Mouse (Mus musculus) frontal cortex, postnatal 14 days (tissue): ENCODE data around the gene Ppp2r2c.

Experiments used
- DNase-seq, 2 experiments: peaks; one replicate each; pipeline ENCODE4 v3.0.0; 2022; ENCODE audit warnings: low spot score in 2 of 2

Gene Ppp2r2c

GRCm38 (mm10) chr5:36868266-36869090 is at the start of gene Ppp2r2c:
Gene Ppp2r2c, plus strand, starts transcription at chr5:36868513.
- peak in 1 of 2 experiments; percentile 37 for DNase-seq

DNA sequence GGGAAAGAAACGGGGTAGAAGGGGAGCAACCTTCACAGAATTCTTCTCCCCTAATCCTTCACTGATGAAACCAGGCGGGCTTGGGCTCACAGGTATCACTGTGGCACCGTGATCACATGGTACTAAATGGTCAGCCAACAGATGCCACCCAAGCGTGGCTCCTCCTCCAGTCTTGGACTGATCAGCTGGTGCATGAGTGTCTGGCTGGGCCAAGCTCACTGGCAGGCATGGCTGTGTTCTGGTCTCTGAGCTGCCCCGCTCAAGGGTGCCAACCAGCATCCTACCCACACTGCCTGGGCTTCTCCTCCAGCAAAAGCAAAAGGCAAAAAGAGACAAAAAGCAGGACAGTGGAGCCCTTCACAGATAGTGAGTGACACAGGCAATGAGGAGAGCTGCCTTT is 48.6 kb upstream of the Ppp2r2c start:
- no peak for DNase-seq

DNA sequence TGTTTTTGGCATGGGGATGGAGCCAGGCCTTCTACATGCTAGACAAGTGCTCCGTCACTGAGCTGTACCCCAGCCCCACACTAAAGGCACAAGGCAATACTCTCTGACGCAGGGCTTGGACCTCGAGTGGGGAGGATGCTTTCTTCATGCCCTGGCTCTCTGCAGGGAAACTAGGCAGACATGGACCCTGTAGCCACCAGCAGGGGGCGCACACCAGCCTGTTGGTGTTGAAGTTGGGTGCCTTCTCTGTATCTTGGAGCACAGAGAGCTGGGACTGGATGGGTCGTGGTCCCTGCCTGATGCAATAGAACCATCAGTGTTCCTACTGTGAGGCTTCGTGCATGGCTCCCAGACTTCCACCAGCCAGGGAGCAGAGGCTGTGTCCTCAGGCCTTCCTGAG is 48.2 kb upstream of the Ppp2r2c start:
- peak in 1 of 2 experiments; percentile 52 for DNase-seq

DNA sequence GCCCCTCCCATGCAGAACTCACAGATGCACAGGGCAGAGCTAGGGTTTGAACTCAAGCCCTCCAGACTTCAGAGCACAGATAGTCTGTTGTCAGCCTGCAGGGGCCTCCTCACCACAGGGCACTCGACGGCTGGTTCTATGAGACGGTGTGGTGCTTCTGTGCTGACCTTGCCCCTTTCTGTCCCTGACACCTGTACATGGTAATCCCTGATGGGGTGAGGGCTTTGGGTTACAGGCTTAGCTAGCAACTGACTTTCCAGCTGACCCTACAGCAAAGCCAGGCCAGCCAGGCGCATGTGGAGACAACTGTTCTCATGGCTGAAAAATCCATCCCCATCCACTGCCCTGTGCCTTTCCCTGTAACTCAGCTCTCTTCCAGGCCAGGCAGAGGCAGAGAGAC is 45.4 kb upstream of the Ppp2r2c start:
- no peak for DNase-seq

DNA sequence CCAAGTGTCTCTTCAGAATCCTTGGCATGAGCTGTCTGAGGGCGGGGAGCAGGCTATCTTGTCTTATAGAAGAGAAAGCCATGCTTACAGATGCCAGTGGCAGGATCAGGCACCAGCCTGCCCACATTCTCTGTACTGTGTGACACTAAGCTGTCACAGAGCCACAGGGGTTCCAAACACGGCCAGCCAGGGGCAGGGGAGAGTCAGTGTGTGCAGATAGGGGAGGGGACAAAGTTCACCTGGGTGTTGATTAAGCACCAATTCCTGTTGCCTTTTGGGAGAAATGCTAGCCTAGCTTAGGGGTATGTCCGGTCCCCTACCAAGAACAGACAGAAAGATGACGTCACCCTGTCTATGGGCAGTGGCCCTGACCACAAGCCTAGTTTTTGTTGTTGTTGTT is 39.2 kb upstream of the Ppp2r2c start:
- no peak for DNase-seq

GRCm38 (mm10) chr5:36829913-36830879 is 38.1 kb upstream of the Ppp2r2c start, which contains the start of gene Man2b2:
Gene Man2b2, minus strand, starts transcription at chr5:36830653.
- peak; percentile 76 to 82 for DNase-seq

DNA sequence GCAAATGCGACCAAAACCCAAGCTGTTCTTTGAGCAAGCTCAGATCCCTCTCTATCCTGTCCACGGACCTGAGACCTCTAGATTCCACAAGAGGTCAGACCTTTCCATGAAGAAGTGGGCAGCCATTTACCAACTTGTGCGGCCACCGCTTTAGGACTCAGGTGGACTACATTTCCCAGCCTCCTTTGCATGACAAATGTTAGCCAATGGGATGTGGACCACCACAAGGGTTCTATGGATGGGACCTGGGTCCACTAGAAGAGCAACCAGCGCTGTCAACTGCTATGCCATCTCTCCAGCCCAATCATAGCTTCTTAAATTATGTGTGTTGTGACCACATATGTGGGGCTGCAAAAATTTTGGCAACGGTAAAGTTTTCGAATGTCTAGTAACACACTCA is 37.0 kb upstream of the Ppp2r2c start:
- DNase-seq: peak in 1 of 2 experiments; percentile 40

- peak; percentile 48 to 79 for DNase-seq
These were observed 32.4 kb upstream of the Ppp2r2c start for GRCm38 (mm10) chr5:36835933-36836332.

- DNase-seq: peak; percentile 48 to 58
These were observed 29.3 kb upstream of the Ppp2r2c start for GRCm38 (mm10) chr5:36839032-36839431.

DNA sequence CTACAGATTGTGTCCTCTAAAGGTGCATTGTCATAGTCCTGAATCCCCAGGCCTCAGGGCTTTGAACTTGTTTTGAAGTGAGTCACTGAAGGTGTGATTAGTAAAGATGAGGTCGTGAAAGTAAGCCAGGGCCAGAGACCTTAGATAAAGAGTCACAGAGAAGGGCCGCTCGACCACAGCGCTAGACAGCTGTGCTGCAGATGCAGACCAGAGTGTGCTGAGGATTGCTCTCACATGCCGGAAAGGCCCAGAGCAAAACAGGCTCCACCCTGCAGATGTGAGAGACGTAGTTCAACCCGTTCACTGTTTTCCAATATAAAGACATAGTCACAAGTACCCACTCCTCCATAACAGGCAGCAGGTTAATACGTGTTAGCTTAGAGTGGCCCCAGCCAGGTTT is 28.7 kb upstream of the Ppp2r2c start:
- DNase-seq: no peak

GRCm38 (mm10) chr5:36840092-36840491 is 28.2 kb upstream of the Ppp2r2c start:
- no peak for DNase-seq

DNA sequence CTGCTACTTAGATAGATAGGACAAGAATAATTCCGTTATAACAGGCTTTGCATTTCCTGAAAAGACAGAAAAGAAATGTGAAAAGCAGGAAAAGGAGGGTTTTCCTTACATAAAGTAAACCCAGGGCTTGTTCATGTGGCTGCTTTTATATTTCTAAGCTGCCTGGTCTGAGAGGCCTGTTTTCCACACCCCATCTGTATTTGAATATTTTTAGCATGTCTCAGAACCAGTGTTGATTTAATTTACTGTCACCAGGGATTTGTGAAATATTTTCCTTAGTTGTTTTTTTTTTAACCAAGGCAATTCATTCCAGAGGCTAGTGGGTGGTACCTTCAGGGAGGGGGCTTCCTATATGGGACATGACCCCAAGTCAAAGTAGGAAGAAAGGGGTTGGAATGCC is 26.6 kb upstream of the Ppp2r2c start:
- DNase-seq: no peak

- DNase-seq: no peak
These were observed 23.8 kb upstream of the Ppp2r2c start for GRCm38 (mm10) chr5:36844490-36844889.

- DNase-seq: no peak
These were observed 16.7 kb upstream of the Ppp2r2c start for GRCm38 (mm10) chr5:36851572-36851971.

- DNase-seq: no peak
These were observed 13.1 kb upstream of the Ppp2r2c start for GRCm38 (mm10) chr5:36855180-36855579.

DNA sequence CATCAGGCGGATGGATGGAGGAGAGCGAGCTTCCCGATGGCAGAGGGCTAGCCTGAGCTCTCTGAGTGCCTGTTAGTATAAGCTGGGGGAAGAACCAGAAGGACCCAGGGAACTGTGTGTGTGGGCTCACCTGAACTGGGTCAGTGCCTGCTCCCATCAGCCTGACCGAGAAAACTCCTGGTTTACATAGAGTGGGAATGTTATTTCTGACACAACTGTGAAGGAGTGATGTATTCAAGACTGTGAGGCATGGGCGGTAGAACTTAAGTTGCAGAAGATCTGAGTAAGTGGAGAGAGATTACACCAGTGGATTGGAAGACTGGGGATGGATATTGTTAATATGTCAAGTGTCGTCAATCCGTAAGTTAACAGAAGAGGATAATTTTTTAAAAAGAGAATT is 11.8 kb upstream of the Ppp2r2c start:
- no peak for DNase-seq

DNA sequence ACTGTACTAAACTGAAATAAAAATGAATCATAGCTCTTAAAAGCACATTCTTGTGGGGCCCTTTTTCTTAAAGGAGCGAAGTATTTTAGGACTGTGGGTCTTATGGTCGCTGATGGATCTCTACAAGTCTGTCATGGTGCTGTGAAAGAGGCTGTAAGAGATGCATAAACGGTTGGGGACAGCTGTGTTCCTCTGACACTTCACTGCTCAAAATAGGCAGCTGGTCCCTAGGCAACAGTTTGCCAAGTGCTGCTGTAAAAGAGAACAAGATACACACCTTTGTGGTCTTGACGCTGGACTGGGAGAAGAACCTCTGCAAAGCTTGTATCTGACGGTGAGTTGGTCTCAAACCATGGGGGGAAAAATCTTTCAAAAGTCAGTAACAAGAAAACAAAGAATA is 10.8 kb upstream of the Ppp2r2c start:
- no peak for DNase-seq

DNA sequence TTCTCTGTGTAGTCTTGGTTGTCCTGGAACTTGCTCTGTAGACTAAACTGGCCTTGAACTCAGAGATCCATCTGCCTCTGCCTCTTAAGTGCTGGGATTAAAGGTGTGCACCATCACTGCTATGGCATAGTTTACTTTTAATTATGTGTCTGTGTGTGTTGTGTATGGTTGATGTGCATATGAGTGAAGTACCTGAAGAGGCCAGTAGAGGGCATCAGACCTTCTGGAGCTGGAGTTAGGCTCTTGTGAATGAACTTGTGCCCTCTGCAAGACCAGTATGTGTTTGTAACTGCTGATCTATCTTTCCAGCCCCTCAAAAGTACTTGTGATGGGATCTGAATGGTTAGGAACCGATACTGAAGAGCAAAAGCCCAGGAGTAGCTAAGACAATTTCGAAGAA is 7.2 kb upstream of the Ppp2r2c start:
- DNase-seq: no peak

- DNase-seq: no peak
These were observed 1.5 kb upstream of the Ppp2r2c start for GRCm38 (mm10) chr5:36866701-36867250.

DNA sequence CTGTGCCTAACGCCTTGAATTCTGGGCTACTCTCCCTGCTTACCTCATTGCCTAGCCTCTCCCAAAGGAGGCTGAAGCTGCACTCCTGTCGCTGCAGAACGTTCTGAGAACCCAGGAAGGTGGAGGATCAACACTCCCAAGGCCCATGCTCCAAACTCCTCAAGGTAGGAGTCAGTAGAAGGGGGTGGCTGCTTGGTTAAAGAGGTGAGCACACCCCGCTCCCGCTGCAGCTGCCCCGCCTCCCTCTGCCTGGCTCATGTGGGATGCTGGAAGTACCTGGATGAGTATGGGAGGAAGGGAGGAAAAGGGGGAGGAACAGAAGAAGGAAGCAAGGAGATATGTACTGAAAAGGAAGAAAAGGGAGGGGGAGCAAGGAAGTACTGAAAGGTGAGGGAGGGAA is 752 bp upstream of the Ppp2r2c start:
- no peak for DNase-seq

- DNase-seq: no peak
These were observed 869 bp downstream of the Ppp2r2c start for GRCm38 (mm10) chr5:36869186-36869577.

DNA sequence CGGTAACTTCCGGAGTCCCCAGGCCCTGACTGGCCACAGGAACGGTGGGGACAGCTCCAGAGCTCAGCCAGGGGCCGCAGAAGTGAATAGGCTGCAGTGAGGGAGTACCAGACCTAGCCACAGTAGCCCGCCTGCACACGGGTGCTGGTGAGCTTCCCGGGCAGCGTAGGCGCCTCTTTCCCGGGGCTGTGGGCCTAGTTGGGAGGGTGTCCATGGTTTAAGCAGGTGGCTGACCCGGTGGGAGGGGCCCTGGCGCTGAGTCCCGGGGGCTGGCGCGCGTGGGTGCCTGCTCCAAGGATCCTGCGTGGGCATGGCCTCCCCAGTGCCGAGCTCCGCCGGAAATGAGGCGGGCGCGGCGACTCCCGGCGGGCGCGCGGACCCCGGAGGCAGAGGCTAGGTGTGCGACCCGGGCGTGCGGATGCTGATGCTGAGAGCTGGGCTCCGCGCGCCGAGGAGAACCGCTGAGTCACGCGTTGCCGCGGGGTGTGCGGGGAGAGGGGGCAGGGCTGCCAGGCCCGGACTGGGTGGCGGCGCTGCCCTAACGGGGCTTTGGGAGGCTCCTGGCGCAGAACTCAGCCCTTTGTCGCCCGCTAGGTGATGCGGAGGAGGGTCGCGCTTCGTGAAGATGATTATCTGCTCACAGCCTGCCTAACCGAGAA is 1.4 kb downstream of the Ppp2r2c start:
- peak; percentile 51 to 61 for DNase-seq
